Mouse (Mus musculus) frontal cortex, postnatal 14 days (tissue): ENCODE measurements at regions not wholly inside any gene's neighbourhood (a gene's known extent, or its start where the extent isn't known, plus 50 kb on each side); places are given as distances from the start of the nearest gene placed in this dataset.
"Not testable (repeated sequence)": the region's sequence is repeated elsewhere in the genome, so short reads cannot be mapped to it uniquely, and the experiment has no call there.

Source experiments
- DNase-seq, 2 experiments: peaks; one replicate each; pipeline ENCODE4 v3.0.0; 2022; ENCODE audit warnings: low spot score in 2 of 2

DNA sequence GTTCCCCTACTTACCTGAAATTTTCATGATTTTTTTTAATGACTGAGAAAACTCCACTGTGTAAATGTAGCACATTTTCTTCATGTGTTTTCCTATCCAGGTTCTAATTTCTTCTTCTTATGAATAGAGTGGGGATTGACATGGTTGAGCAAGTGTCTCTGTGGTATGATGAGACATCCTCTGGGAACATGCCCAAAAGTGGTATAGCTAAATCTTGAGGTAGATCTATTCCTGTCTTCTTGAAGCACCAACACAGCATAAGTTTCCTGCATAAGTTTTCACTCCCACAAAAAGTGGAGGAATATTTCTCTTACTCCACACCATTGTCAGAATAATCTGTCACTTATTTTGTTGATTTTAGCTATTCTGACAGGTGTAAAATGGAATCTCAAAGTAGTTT is 161.1 kb upstream of the Oprm1 start:
- DNase-seq: no peak

- not testable (repeated sequence) for DNase-seq
Measured at GRCm38 (mm10) chr10:6598586-6598985, 159.7 kb upstream of the Oprm1 start.

GRCm38 (mm10) chr10:6647576-6647975 is 110.7 kb upstream of the Oprm1 start:
- DNase-seq: no peak

DNA sequence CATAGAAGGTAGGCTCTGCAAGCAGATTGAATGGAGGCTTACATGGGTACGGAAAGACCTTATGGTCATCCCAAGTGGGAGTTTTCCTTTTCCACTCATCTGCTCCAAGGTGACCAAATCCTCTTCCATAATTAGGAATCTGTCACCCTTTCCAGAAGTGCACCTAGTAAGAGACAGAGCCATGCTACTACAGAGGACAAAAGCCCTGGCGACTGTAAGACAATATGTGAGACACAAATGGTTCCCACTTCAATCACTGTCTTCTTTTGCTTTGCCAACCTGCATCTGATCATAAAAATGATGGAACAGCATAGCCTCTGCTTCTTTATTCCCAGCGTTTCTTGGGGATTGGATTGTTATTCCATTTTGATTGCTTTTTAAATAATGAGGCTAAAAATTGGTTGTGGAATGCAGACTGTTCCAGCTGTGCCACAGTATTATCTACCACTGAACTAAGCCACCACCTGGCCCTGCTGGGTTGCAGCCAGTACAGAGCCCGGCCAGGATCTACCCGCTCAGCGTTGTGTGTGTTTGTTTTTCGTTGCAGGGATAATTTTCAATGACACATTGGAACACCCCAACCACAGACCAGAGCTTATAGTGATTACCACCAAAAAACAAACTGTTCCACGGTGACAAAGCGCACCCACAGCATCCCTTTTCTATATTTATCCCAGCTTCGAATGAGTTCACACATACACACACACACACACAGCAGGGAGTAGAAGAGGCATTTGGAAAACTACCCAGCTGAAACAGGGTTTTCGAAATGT is 72.8 kb upstream of the Oprm1 start:
- no peak for DNase-seq

GRCm38 (mm10) chr10:6686081-6686474 is 72.2 kb upstream of the Oprm1 start:
- no peak for DNase-seq
